Mouse (Mus musculus) ES-E14 (cell line): ENCODE results near the gene Amigo1.

Experiments used
- MAFK ChIP-seq: IDR thresholded peaks from 2 replicates; pipeline ENCODE4 v1.6.1; 2014; ENCODE audit warnings: mild to moderate bottlenecking, low read depth, low read length, inconsistent platforms; ENCODE audit not compliant: insufficient read depth
- ZNF384 ChIP-seq: IDR thresholded peaks from 2 replicates; pipeline ENCODE4 v1.6.1; 2012; ENCODE audit warnings: low read depth, low read length, inconsistent platforms

DNA sequence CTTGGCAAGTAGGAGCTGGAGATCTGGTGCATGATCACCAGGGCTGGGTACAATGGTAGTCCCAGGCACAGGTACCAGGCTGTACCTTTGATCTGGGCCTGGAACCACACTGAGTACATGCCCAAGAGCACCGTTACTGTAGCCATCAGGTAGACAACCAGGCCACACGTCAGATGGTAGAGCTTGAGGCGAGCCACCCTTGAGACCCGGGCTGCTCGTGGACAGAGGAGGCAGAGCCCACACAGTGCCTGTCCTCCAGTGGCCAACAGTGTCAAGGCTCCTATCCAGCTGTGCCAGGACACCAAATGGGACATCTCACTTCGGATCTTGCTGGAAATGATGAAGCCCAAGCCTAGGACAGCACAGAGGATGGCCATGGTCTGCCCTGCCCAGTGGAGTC lies 13.1 kb downstream of the Amigo1 start:
- TF ChIP-seq ZNF384 (no peak), MAFK (no peak)
